Comparison of ENCODE assay signal across 8 mouse cellular contexts in the genomic region with DNA sequence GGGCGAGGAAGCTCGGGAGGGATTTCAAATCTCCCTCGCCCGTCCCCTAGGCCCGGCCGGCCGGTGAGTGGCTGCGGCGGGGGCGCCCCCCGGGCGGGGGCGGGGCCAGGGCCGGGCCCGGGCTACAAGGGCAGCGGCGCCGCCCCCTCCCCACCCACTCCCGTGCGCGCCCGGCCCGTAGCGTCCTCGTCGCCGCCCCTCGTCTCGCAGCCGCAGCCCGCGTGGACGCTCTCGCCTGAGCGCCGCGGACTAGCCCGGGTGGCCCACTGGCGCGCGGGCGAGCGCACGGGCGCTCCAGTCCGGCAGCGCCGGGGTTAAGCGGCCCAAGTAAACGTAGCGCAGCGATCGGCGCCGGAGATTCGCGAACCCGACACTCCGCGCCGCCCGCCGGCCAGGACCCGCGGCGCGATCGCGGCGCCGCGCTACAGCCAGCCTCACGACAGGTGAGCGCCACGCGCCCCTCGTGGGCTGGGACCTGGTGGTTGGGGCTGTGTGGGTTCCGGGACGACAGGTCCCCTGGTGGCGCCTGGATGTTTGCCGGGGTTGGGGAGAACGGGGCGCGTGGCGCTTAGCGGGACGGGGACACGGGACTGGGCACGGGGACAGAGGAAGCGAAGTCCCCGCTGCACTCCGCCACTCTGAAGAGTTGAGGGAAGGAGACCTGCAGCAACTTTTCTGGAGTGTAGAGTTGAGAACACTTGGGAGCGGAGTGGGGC. TPM values are rescaled to one million over a fixed set of nuclear protein-coding genes. Genes with fewer than 3 reads are reported as not detected.
DNase-seq lines count a peak whose midpoint lies in the region; ATAC-seq lines count a peak whose summit lies in the region.

Gene Dnmt3b (plus strand): TSS at position 153 of the 716 bp plus-strand sequence.

- peaks cover 5% of the 10 kb centered on the region; the same call in 1 of the 2 replicates for H3K4me1 ChIP-seq in embryonic facial prominence, embryonic 14.5 days (ENCODE audit: control insufficient read depth, insufficient read depth, low read length)
- H3K4me1 ChIP-seq in heart, embryonic 12.5 days (replicated peaks), result peaks cover 26% of the 10 kb centered on the region
- H3K4me1 ChIP-seq in kidney, embryonic 14.5 days (ENCODE audit: control insufficient read depth, insufficient read depth, low read length), result peaks cover 20% of the 10 kb centered on the region
- peaks cover 26% of the 10 kb centered on the region for H3K4me1 ChIP-seq in liver, embryonic 15.5 days (replicated peaks)
- peaks cover 8% of the 10 kb centered on the region; the same call in 1 of the 2 replicates for H3K4me1 ChIP-seq in stomach, embryonic 16.5 days (ENCODE audit: control insufficient read depth, insufficient read depth, low read length)

- H3K36me3 ChIP-seq in embryonic facial prominence, embryonic 14.5 days (ENCODE audit: control insufficient read depth, insufficient read depth, low read length), result no peaks in the 10 kb centered on the region
- no peaks in the 10 kb centered on the region for H3K36me3 ChIP-seq in heart, embryonic 12.5 days
- H3K36me3 ChIP-seq in kidney, embryonic 14.5 days (ENCODE audit: control insufficient read depth, insufficient read depth, low read length), result no peaks in the 10 kb centered on the region
- H3K36me3 ChIP-seq in liver, embryonic 15.5 days (replicated peaks), result no peaks in the 10 kb centered on the region
- H3K36me3 ChIP-seq in stomach, embryonic 16.5 days (ENCODE audit: control insufficient read depth, insufficient read depth, low read length), result no peaks in the 10 kb centered on the region

- peak within 1 kb of the TSS; percentile 84 for H3K9ac ChIP-seq in embryonic facial prominence, embryonic 14.5 days (ENCODE audit: low read depth, low read length)
- H3K9ac ChIP-seq in heart, embryonic 12.5 days, result peak within 1 kb of the TSS; percentile 85
- peak within 1 kb of the TSS; percentile 84 for H3K9ac ChIP-seq in kidney, embryonic 14.5 days (ENCODE audit: low read depth, low read length)
- H3K9ac ChIP-seq in liver, embryonic 15.5 days, result peak within 1 kb of the TSS; percentile 57
- H3K9ac ChIP-seq in stomach, embryonic 16.5 days (ENCODE audit: low read length), result peak within 1 kb of the TSS; percentile 89

- peak within 1 kb of the TSS; percentile 33; the same call in 1 of the 2 replicates for H3K27ac ChIP-seq in embryonic facial prominence, embryonic 14.5 days (replicated peaks; ENCODE audit: low read depth, low read length)
- H3K27ac ChIP-seq in heart, embryonic 12.5 days (ENCODE audit: poor library complexity, severe bottlenecking), result no peak within 1 kb of the TSS
- H3K27ac ChIP-seq in kidney, embryonic 14.5 days (ENCODE audit: low read depth, low read length), result no peak within 1 kb of the TSS
- H3K27ac ChIP-seq in liver, embryonic 15.5 days (replicated peaks), result no peak within 1 kb of the TSS
- no peak within 1 kb of the TSS for H3K27ac ChIP-seq in stomach, embryonic 16.5 days (ENCODE audit: low read length)

- 1% methylated on average over 17 of the region's 93 CpGs for WGBS in embryonic facial prominence, embryonic 14.5 days
- under 1% methylated on average over 88 of the region's 93 CpGs for WGBS in heart, embryonic 12.5 days
- WGBS in kidney, embryonic 14.5 days, result under 1% methylated on average over 82 of the region's 93 CpGs
- under 1% methylated on average over 88 of the region's 93 CpGs for WGBS in liver, embryonic 15.5 days (ENCODE audit: insufficient replicate concordance)
- under 1% methylated on average over 89 of the region's 93 CpGs for WGBS in stomach, embryonic 16.5 days

- peak; percentile 20 to 37 for DNase-seq in adrenal gland, postnatal 4 days (ENCODE audit: low spot score in 2 of 2)
- peak; percentile 79 for DNase-seq in embryonic facial prominence, embryonic 14.5 days (ENCODE audit: low spot score)
- peak; percentile 41 to 54 for DNase-seq in natural killer cell, adult 2 months (ENCODE audit: low spot score in 2 of 2)

- H3K4me2 ChIP-seq in embryonic facial prominence, embryonic 14.5 days (ENCODE audit: low read depth, low read length), result peak within 1 kb of the TSS; percentile 95
- H3K4me2 ChIP-seq in heart, embryonic 12.5 days, result peak within 1 kb of the TSS; percentile 93
- peak within 1 kb of the TSS; percentile 94 for H3K4me2 ChIP-seq in kidney, embryonic 14.5 days (replicated peaks; ENCODE audit: low read depth, low read length)
- peak within 1 kb of the TSS; percentile 89 for H3K4me2 ChIP-seq in liver, embryonic 15.5 days
- peak within 1 kb of the TSS; percentile 93 for H3K4me2 ChIP-seq in stomach, embryonic 16.5 days (ENCODE audit: low read depth, low read length)

- H3K27me3 ChIP-seq in embryonic facial prominence, embryonic 14.5 days (replicated peaks; ENCODE audit: control insufficient read depth, insufficient read depth, low read length), result no peaks in the 10 kb centered on the region
- H3K27me3 ChIP-seq in heart, embryonic 12.5 days (replicated peaks), result 0 out of 2 replicates have a peak, but pooled peaks cover 4% of the 10 kb centered on the region
- H3K27me3 ChIP-seq in kidney, embryonic 14.5 days (ENCODE audit: control insufficient read depth, insufficient read depth, low read length), result no peaks in the 10 kb centered on the region; the same call in 1 of the 2 replicates
- H3K27me3 ChIP-seq in liver, embryonic 15.5 days, result peaks cover 33% of the 10 kb centered on the region
- no peaks in the 10 kb centered on the region for H3K27me3 ChIP-seq in stomach, embryonic 16.5 days (ENCODE audit: control insufficient read depth, insufficient read depth, low read length)

- peak; percentile 72 for ATAC-seq in CD4-positive, CD25-positive, alpha-beta regulatory T cell, adult 4 months
- ATAC-seq in embryonic facial prominence, embryonic 14.5 days (ENCODE audit: low read depth), result peak; percentile 88
- ATAC-seq in heart, embryonic 12.5 days (ENCODE audit: insufficient number of reproducible peaks, low FRiP score), result peak; percentile 79
- ATAC-seq in kidney, embryonic 14.5 days (ENCODE audit: low FRiP score, low TSS enrichment), result peak; percentile 89
- peak; percentile 75 for ATAC-seq in liver, embryonic 15.5 days (ENCODE audit: insufficient read depth)
- ATAC-seq in stomach, embryonic 16.5 days (ENCODE audit: insufficient read depth, low FRiP score), result peak; percentile 85

- H3K4me3 ChIP-seq in embryonic facial prominence, embryonic 14.5 days (ENCODE audit: low read depth, low read length), result peak within 1 kb of the TSS; percentile 79
- peak within 1 kb of the TSS; percentile 81 for H3K4me3 ChIP-seq in heart, embryonic 12.5 days
- H3K4me3 ChIP-seq in kidney, embryonic 14.5 days (ENCODE audit: low read length), result peak within 1 kb of the TSS; percentile 90
- H3K4me3 ChIP-seq in liver, embryonic 15.5 days (replicated peaks), result peak within 1 kb of the TSS; percentile 69
- peak within 1 kb of the TSS; percentile 79 for H3K4me3 ChIP-seq in stomach, embryonic 16.5 days (replicated peaks; ENCODE audit: low read length)

- H3K9me3 ChIP-seq in embryonic facial prominence, embryonic 14.5 days (ENCODE audit: control insufficient read depth, low read length), result no peaks in the 10 kb centered on the region
- H3K9me3 ChIP-seq in heart, embryonic 12.5 days (replicated peaks), result no peaks in the 10 kb centered on the region
- H3K9me3 ChIP-seq in kidney, embryonic 14.5 days (ENCODE audit: control insufficient read depth, low read length), result no peaks in the 10 kb centered on the region
- H3K9me3 ChIP-seq in liver, embryonic 15.5 days (replicated peaks), result no peaks in the 10 kb centered on the region
- no peaks in the 10 kb centered on the region for H3K9me3 ChIP-seq in stomach, embryonic 16.5 days (replicated peaks; ENCODE audit: control insufficient read depth, low read length)

RNA-seq across cellular contexts. Expression of gene Dnmt3b, which starts in this region (rescaled TPM):
- 1 to 10 TPM; 3.6 to 5.7 TPM for polyA plus RNA-seq in CD4-positive, CD25-positive, alpha-beta regulatory T cell, adult 4 months (2017; shearing (Covaris generic))
- total RNA-seq in adrenal gland, postnatal 4 days (2021), result 1 to 10 TPM; 6.7 to 8.2 TPM
- polyA plus RNA-seq in embryonic facial prominence, embryonic 14.5 days (2014; fragmentation: Nextera tagmentation; extraction: Ambion mirVana), result 7.0 and 7.6 TPM in 2 replicates
- polyA plus RNA-seq in heart, embryonic 12.5 days (2016; fragmentation: Nextera tagmentation; extraction: Ambion mirVana), result 5.9 and 6.9 TPM in 2 replicates
- polyA plus RNA-seq in kidney, embryonic 14.5 days (2014; fragmentation: Nextera tagmentation; extraction: Ambion mirVana), result 13.3 and 20.2 TPM in 2 replicates
- polyA plus RNA-seq in liver, embryonic 15.5 days (2015; fragmentation: Nextera tagmentation; extraction: Ambion mirVana), result 4.3 and 4.4 TPM in 2 replicates
- 6.5 and 7.0 TPM in 2 replicates for polyA plus RNA-seq in stomach, embryonic 16.5 days (2015; fragmentation: Nextera tagmentation; extraction: Ambion mirVana)

Comparison
In these comparisons a context has a peak if more than half of its experiments do, and no peak if none do; other contexts are left out.
1. DNase-seq: peak in every context shown above with its lines; median percentile 79 in embryonic facial prominence, embryonic 14.5 days; 48 in natural killer cell, adult 2 months; 28 in adrenal gland, postnatal 4 days.